Mouse (Mus musculus): ENCODE measurements around the gene Cct5. TPM values are rescaled to one million over a fixed set of nuclear protein-coding genes. Genes with fewer than 3 reads are reported as not detected.
"Not testable (repeated sequence)": the region's sequence is repeated elsewhere in the genome, so short reads cannot be mapped to it uniquely, and the experiment has no call there.

The Cct5 gene
- total RNA-seq, 2 experiments from 2014 or later: 180 to 184 TPM

DNA sequence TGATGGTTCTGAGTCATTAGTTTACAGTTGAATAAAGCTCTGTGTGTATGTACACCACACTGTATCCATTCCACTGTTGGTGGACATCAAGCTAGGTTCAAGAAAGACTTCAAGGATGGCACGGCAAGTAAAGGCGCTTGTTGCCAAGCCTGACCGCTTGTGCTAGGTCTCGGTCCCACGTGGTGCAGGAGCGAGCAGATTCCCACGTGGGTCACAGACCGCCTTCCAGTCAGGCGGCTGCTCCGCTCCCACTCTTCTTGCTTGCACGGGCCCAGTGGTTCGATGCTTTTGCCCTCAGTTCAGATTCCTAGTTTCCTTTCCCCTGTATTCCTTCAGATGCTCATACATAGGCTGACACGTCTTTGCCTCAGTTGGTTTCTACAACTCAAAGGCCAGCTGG is 1.5 kb upstream of the Cct5 start:
- intact Hi-C loops (cut with DNase I): loop anchor here (10.0 kb wide), 2 partner anchors 842 to 1132 kb away; no protein-coding TSS in a partner anchor
- no peak for DNase-seq (ENCODE audit: low spot score in 2 of 2)

DNA sequence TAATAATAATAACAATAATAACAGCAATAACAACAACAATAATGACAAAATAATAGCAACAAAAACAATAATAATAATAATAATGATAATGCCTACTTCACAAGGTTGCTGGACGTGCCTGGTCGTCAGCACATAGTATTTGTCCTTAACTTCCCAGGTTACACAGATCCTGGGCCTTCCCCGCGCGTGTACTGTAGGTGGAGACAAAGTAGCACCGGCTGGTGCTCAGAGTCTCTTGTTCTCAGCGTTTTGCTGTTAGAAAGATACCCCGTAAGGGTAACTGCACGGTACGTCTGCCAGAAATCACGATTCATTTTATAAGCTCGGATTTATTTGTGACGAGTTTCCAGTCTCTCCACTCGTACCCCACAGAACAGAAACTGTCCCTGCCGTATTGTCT is 822 bp upstream of the Cct5 start:
- intact Hi-C loops (cut with DNase I): loop anchor here (10.0 kb wide), 2 partner anchors 842 to 1132 kb away; no protein-coding TSS in a partner anchor
- peak in 1 of 2 experiments; percentile 50 for DNase-seq (ENCODE audit: low spot score in 2 of 2)

DNA sequence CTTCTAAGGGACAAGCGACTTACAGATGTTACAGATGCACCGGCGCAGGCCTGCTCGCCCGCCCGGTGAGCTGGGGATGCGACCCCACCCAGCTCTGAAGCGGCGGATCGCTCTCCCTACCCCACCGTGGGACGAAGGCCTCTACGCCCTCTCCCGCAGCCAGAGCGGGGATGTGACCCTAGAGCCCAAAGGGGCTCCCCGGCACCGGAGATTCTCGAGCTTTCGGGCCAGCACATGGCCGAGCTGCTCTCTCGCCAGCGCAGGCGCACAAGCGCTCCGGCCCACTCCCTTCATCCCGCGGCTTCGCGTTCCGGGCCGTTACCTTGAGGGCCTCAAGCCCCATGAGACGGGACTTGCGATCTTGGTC is 342 bp downstream of the Cct5 start:
- DNase-seq (ENCODE audit: low spot score in 2 of 2): no peak
- intact Hi-C loops (cut with DNase I): loop anchor here (10.0 kb wide), 2 partner anchors 844 to 1134 kb away; no protein-coding TSS in a partner anchor

DNA sequence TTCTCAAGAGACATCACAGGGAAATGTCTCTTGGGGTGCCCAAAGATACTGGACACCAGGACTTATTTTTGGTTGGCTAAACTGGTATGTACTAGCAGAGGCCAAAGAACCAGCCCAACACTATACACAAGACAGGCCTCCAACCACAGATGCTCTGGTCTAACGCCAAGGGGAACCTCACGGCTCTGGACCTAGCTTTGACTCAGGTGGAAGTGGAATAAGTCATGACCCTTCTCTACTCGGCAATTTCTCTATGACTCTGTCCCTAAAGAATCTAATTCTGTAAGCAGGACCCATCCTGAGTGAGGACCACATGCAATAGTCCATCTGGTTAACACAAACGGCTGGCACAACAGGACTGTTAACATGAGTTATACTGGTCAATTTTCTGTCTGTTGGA is 1.8 kb downstream of the Cct5 start:
- intact Hi-C loops (cut with DNase I): loop anchor here (10.0 kb wide), 2 partner anchors 845 to 1135 kb away; no protein-coding TSS in a partner anchor

DNA sequence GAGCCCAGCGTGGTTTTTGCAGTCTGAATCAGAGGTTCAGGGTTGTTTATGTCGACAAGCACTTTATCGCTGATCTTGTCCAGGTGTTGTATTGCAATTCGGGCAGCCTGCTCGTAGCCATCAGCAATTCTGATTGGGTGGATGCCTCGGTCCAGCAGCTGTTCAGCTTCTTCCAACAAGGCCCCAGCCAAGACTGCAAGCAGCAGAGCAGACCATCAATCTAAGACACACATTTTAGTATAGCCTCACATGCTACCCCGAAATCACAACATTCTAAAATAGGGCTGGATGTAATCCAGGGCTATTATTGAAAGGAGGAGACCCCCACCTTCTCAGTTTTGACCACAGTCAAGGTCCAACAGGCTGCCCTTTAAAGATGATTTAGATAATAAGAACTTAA is 6.0 kb downstream of the Cct5 start:
- no peak for DNase-seq (ENCODE audit: low spot score in 2 of 2)
- intact Hi-C loops (cut with DNase I): no loop called here

More for the DNA sequence above, 1.8 kb downstream of the Cct5 start:
- DNase-seq (ENCODE audit: low spot score in 2 of 2): no peak

DNA sequence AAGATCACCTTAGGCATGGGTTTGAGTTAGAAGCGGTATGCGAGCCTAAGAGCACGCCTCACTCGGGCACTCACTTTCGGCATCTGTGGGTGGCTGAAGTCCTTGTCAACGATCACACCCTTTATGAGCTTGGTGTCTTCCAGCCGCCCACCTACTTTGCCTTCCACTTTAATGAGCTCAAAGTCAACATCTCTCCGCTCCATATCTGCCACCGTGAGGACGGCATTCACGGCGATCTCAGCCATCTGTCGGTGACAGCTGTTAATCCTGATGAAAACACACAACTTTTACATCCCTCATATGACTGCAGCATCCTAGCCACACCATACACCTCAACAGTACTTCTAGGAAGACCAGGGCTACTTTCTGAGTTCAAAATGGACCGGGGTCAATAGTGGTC is 7.3 kb downstream of the Cct5 start:
- DNase-seq (ENCODE audit: low spot score in 2 of 2): no peak
- intact Hi-C loops (cut with DNase I): no loop called here

DNA sequence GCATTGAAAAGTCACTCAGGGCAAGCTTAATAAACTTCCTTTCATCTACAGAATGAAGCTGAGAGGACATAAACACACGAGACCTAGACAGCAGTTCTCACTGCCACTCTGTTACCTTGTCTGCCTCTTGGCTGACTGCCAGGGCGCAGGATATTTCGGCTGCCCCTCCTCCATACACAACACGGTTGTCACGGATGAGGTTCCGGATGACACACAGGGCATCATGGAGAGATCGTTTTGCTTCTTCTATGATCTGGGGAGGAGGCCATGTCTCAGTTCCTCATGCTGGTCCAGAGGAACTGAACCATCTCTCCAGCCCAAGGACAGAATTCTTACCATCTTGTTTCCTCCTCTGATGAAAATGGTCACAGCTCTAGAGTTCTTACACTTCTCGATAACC is 9.1 kb downstream of the Cct5 start:
- intact Hi-C loops (cut with DNase I): no loop called here

DNA sequence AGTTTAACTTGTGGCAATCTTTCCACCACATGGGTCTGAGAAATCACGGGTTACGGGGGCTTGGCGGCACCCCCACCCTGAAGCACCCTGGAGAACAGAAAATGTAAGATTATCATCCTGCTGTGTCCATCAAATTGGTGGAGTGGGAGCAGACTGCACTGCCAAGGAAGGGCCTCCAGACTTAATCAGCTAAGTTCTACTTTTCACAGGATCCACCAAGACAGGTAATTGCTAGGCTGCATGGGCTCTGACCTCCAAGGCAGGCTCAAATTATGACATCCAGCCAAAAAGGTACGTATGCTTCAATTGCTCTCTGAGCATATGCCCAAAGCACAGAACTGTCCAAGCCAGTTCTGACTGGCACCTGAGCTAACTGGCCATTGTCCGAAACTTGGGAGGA is 11.4 kb downstream of the Cct5 start:
- DNase-seq (ENCODE audit: low spot score in 2 of 2): no peak
- intact Hi-C loops (cut with DNase I): no loop called here

More for the DNA sequence above, 9.1 kb downstream of the Cct5 start:
- DNase-seq (ENCODE audit: low spot score in 2 of 2): no peak

DNA sequence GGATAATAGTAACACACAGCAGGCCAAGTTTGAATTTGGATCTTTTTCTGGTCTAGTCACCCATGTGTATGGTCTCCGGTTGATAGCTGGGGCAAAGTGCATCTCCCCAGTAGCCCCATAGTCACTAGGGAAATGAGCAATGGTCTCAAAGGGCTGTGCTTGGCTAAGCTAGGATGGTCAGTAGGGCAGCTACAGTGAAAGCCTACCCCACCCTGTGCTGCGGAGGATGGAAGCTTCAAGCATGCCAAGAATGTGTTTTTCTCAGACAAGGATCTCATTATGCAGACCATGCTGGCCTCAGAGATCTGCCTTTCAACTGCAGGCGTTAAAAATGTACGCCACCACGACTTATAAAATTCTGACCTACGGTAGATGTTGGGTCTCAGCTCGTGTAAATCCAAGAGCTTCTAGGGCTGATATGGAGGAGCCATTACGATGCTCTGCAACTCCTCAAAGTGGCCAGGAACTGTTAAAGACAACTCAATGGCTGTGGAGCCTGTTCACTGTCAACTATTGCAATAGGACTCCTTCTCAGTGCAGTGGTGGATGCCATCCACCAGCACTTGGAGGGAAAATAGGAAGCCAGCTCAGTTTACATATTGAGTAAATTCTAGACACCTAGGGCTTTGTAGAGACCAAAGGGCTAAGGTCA is 12.5 kb downstream of the Cct5 start:
- intact Hi-C loops (cut with DNase I): loop anchor here (5.0 kb wide), 4 partner anchors 57 to 272 kb away; partner anchors contain the start of gene March6
- no peak for DNase-seq (ENCODE audit: low spot score in 2 of 2)

DNA sequence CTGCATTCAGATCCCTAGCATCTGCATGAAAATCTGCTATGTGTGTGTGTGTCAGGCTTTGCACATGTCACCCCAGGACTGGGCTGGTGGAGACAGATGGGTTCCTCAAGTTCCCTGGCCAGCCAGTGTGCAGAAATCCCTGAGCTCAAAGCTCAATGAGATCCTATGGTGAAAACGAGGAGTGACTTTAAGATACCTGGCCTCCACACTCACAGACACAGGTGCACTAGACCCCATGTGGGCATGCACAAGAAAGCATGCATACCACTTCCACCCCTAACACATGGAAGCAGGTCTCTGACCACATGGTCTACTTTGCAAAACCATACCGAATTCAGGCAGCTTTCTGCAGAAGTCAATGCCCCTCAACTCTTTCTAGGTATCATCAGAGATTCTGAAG is 13.8 kb downstream of the Cct5 start:
- DNase-seq (ENCODE audit: low spot score in 2 of 2): no peak
- intact Hi-C loops (cut with DNase I): loop anchor here (5.0 kb wide), 4 partner anchors 55 to 270 kb away; partner anchors contain the start of gene March6

DNA sequence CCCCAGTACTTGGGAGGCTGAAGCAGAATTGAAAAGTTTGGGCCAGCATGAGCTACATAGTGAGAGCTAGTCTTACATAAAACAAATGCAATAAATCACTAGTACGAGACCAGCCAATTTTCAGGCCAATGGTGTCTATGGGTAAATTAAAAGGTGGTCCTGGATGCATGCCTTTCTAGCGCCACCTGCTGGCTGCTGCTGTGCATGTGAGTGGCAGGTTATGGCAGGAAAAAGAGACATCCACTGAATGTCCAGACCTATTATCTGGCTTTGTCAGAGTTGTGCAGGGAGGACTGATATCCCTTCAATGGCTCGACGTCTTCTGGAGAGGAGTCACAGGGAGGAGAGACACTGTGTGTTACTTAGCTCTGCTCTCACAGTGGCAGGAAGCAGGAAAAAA is 15.1 kb downstream of the Cct5 start:
- DNase-seq (ENCODE audit: low spot score in 2 of 2): peak; percentile 78 to 85
- intact Hi-C loops (cut with DNase I): loop anchor here (5.0 kb wide), 4 partner anchors 54 to 269 kb away; partner anchors contain the start of gene March6

DNA sequence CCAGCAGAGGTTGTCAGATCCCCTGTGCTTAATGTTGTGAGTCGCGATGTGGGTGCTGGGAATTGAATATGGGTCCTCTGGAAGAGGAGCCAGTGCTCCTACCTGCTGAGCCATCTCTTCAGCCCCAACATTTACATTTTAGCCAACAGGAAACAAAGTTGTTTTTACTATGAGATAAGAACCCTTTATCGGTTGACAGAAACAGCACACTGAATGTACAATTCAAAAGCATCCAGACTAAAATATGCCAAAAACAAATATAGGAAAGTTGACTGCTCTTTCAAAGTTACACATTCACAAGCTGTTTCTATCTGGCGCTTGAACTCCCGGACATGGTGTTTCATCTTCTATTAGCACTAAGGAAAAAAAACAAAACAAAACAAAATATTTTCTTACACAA is 15.5 kb downstream of the Cct5 start:
- intact Hi-C loops (cut with DNase I): loop anchor here (5.0 kb wide), 4 partner anchors 54 to 269 kb away; partner anchors contain the start of gene March6

DNA sequence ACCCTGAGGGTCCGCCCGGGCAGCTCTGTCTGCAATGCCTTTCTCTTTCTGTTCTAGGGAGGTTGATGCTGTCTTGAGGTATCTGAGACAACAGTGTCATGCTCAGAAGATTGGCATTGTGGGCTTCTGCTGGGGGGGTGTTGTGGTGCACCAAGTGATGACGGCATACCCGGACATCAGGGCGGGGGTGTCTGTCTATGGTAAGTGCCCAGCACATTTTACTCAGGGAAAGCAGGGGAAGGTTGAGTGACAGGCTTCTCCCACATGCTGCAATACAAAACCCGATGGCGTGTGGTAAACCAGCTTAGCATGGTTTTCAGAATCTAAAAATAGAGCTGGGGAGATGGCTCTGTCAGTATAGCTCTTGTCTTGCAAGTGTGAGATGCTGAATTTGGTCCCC is 16.4 kb downstream of the Cct5 start:
- intact Hi-C loops (cut with DNase I): loop anchor here (5.0 kb wide), 4 partner anchors 53 to 268 kb away; partner anchors contain the start of gene March6
- peak in 1 of 2 experiments; percentile 48 for DNase-seq (ENCODE audit: low spot score in 2 of 2)

More for the DNA sequence above, 15.5 kb downstream of the Cct5 start:
- DNase-seq (ENCODE audit: low spot score in 2 of 2): no peak

DNA sequence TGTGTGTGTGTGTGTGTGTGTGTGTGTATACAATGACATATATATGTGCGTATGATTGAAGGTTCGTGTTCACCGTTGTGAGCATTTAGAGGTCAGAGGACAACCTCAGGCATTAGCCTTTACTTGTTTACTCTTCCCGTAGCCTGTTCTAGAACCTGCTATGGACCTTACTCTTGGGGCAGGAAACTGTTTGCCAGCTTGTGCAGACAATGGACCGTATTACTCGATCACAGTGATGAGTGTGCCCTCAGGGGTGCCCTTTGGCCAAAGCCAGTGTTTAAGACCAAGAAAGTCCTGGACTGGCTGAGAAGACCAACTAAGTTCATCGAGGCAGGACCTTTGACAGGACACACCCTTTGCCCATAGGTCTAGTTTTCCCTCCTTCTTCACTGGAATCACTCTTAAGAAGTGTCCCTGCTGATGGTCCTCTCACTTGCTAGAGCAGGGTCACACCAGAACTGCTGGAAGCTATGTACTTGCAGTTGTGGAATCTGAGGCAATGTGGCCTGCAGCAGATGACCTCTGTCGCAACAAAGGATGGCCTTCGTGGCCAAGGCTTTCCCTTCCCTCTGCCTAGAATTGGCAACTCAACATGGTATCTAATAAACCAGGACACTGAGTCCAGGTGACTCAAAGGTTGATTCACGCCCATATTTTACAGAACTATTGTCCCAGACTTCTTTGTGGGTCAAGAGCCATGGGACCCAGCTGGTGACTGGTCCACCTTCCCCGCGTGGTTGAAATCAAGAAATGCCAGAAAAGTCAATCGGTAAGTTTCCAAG is 18.1 kb downstream of the Cct5 start:
- DNase-seq (ENCODE audit: low spot score in 2 of 2): no peak
- intact Hi-C loops (cut with DNase I): no loop called here

DNA sequence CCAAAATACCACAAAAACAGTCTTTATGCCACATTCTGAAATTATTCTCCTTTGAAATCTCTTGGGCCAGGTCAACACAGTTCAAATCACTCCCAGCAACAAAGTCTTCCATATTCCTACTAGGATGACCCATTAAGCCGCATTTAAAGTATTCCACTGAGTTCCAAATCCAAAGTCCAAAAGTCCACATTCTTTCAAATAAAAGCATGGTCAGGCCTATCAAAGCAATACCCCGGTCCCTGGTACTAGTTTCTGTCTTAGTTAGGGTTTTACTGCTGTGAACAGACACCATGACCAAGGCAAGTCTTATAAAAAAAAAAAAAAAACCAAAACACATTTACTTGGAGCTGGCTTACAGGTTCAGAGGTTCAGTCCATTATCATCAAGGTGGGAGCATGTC is 20.5 kb downstream of the Cct5 start:
- DNase-seq (ENCODE audit: low spot score in 2 of 2); intact Hi-C loops (cut with DNase I): not testable (repeated sequence)

DNA sequence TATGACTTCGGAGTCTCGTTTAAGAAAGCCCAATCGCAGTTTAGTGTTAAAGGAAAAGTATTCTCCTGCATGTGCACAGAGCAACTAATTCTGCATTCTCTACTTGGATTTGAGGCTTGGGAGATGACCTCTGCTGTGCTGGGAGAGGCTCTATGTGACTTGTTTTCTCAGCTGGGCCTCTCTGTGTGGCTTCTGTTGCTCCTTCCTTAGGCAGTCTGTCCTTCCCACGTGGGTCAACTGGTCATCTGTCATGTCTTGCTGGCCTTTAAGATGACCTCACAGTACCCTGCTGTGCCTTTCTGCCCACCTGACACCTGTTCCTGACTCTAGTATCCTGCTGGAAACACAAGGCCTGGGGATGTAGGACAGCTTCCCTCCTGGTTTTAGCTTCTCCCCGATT is 25.5 kb downstream of the Cct5 start:
- no peak for DNase-seq (ENCODE audit: low spot score in 2 of 2)
- intact Hi-C loops (cut with DNase I): no loop called here

DNA sequence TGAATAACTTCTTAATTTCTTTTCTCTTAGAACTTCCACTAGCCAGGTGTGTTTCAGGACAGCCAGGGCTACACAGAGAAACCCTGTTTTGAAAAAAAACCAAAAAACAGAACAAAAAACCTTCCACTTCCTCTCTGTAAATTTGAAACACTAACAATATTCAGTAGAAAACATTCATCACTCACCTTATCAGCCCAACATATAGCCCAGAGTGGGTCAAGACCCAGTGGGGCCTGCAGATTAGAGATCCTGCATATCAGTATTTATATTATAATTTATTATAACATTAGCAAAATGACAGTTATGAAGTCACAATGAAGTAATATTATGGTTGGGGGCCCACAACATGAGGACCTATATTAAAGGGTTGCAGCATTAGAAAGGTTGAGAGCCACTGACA is 27.9 kb downstream of the Cct5 start:
- no peak for DNase-seq (ENCODE audit: low spot score in 2 of 2)
- intact Hi-C loops (cut with DNase I): no loop called here

DNA sequence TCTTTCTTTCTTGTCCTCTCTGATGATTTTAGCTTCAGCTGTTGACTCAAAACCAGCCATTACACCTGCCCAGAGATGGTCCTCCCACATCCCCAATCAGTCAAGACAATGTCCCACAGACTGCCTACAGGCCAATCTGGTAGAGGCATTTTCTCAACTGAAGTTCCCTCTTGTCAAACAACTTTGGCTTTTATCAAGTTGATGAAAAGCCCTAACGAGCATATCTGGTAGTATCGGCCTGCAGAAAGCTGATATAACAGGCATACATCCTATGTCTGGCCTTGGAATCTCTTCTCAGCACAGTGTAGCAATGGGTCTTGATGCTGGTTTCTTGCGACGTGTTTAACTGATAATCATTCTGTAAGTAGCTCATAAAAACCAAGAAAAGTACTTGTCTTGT is 28.3 kb downstream of the Cct5 start:
- no peak for DNase-seq (ENCODE audit: low spot score in 2 of 2)
- intact Hi-C loops (cut with DNase I): no loop called here

DNA sequence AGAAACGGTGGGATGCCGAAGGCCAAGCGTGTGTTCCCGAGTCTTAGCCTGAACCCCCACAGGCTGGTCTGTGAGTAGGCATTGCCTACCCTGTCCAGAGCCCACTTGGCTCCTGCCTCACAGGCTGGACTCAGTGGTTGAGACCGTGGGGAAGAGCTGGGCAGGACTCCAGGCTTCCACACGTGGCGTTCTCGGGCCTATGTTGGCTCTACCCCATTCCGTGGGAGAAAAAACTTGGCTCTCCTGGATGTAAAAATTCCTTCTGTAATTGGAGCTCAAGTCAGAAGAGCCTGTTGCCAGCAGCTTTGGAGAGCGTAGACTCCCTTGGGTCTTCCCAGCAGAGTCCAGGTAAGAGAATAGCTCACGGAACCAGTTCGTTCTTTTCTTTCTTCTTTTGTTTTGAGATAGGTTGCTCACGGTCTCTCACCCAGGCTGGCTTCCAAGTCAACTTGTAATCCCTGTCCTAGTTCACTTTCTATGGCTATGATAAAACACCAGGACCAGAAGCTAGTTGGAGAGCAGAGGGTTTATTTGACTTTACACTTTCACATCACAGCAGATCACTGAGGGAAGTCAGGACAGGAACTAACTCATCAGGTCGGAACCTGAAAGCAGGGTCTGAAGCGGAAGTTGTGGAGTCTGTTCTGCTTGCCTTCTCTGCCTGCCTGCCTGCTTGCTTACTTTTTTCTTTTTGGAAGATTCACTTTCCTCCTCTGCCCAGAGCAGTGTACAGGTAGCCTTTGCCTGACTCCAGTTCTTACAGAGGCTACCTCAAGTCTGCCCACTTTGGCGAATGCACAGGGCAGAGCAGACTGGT is 29.5 kb downstream of the Cct5 start:
- DNase-seq (ENCODE audit: low spot score in 2 of 2): peak; percentile 57 to 72
- intact Hi-C loops (cut with DNase I): no loop called here

DNA sequence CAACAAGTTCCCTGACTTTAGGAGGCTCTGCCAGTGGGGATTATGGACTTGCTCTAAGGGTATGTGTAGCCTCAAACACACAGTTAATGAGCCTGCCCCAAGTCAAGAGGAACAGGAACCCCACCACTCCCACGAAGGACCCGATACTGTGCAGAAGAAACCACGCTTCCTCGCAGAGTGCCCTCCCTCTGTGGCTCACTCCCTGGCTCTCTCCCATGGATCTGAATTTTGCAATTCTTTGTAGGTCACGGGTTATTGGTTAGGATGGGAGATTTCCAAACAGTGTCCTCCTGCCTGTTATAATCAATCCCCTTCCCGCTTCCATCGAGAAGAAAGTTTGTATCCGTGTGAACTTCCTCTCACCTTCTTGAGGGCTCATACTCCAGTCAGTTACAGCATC is 30.6 kb downstream of the Cct5 start:
- intact Hi-C loops (cut with DNase I): no loop called here

More for the DNA sequence above, 30.6 kb downstream of the Cct5 start:
- DNase-seq (ENCODE audit: low spot score in 2 of 2): no peak

All from left cerebral cortex, postnatal 36 days (tissue).